Mouse (Mus musculus) myocyte (in vitro differentiated cells): Measurements from ENCODE around the gene Rgma.

ENCODE experiments used
- E2F4 ChIP-seq: IDR thresholded peaks from one replicate; pipeline ENCODE4 v1.6.1; 2011; ENCODE audit warnings: mild to moderate bottlenecking, control low read depth, moderate library complexity; ENCODE audit not compliant: insufficient read depth
- MAX ChIP-seq: IDR thresholded peaks from one replicate; pipeline ENCODE4 v1.6.1; 2011; ENCODE audit warnings: low read depth, mild to moderate bottlenecking, control low read depth
- MYOD1 ChIP-seq, 3 experiments: IDR thresholded peaks; one replicate each; pipeline ENCODE4 v1.6.1; 2011; ENCODE audit warnings: control low read depth in 2 of 3, low read depth in 2 of 3, mild to moderate bottlenecking in 2 of 3, moderate library complexity in 1 of 3; ENCODE audit not compliant: insufficient read length in 2 of 3, control insufficient read depth in 1 of 3
- MYOG ChIP-seq, 3 experiments: IDR thresholded peaks; one replicate each; pipeline ENCODE4 v1.6.1; 2011; ENCODE audit warnings: control low read depth in 2 of 3, low read depth in 2 of 3, mild to moderate bottlenecking in 2 of 3; ENCODE audit not compliant: insufficient read length in 2 of 3, control insufficient read depth in 1 of 3, insufficient read depth in 1 of 3
- POLR2A ChIP-seq: IDR thresholded peaks from one replicate; pipeline ENCODE4 v1.6.1; 2011; ENCODE audit warnings: low read depth, mild to moderate bottlenecking, control low read depth, moderate library complexity; ENCODE audit not compliant: insufficient read length
- REST ChIP-seq: IDR thresholded peaks from one replicate; pipeline ENCODE4 v1.6.1; 2011; ENCODE audit warnings: mild to moderate bottlenecking, control low read depth, moderate library complexity; ENCODE audit not compliant: insufficient read depth, insufficient read length
- TCF12 ChIP-seq: IDR thresholded peaks from one replicate; pipeline ENCODE4 v1.6.1; 2011; ENCODE audit warnings: mild to moderate bottlenecking, control low read depth; ENCODE audit not compliant: poor library complexity, insufficient read depth, severe bottlenecking
- TCF3 ChIP-seq: IDR thresholded peaks from one replicate; pipeline ENCODE4 v1.6.1; 2011; ENCODE audit warnings: low read depth, control low read depth; ENCODE audit not compliant: insufficient read length
- USF1 ChIP-seq: IDR thresholded peaks from one replicate; pipeline ENCODE4 v1.6.1; 2011; ENCODE audit warnings: low read depth, mild to moderate bottlenecking, control low read depth, moderate library complexity

DNA sequence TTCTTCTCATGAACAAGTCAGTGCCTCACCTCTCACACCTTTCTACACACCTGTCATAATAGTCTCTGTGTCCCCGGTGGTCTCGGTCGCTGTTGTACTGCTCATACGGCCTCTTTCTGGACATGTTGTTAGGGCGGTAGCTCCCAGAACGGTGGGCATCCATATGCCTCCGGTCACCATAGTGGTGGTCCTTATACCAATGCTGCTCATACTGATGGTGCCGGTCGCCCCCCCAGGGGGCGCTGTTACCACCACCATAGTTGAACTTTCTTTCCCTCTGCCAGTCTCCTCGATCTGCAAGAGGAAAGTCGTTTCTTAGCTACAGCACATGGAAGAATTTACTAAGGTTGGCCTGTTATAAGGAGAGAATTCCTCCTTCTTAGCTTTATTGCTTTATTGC, 60.4 kb downstream of the Rgma start:
- TF ChIP-seq POLR2A, result no peak
- no peak for TF ChIP-seq TCF12
- TF ChIP-seq MAX, result no peak
- TF ChIP-seq REST, result no peak
- no peak for TF ChIP-seq USF1
- no peak for TF ChIP-seq MYOG (IDR thresholded peaks at IDR 0.05; ENCODE audit: control insufficient read depth in 1 of 3, insufficient read depth in 1 of 3, insufficient read length in 2 of 3, low read depth in 2 of 3)
- TF ChIP-seq TCF3, result no peak
- no peak for TF ChIP-seq MYOD1 (IDR thresholded peaks at IDR 0.05; ENCODE audit: control insufficient read depth in 1 of 3, insufficient read length in 2 of 3, low read depth in 2 of 3)
- TF ChIP-seq E2F4, result no peak
